Mouse (Mus musculus): ENCODE measurements around the gene Ackr4. TPM values are rescaled to one million over a fixed set of nuclear protein-coding genes. Genes with fewer than 3 reads are reported as not detected.

Ackr4 gene
- polyA plus RNA-seq, 1 experiment from 2014 or later: 0.44 TPM

DNA sequence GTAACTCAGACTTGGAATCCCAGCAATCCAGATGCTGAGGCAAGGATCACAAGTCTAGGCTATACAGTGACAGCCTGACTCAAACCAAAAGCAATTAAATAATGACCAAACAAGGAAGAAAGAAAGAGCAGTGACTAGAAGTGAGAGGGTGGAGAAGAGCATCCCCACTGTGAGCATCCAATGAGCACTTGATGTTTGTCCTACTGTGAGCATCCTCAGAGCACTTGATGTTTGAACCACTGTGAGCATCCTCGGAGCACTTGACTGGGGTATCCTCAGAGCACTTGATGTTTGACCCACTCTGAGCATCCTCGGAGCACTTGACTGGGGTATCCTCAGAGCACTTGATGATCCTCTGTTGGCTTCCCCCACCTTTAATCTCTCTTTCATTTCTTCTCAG is 21.7 kb downstream of the Ackr4 start:
- no peak overlapping the region for H3K4me2 ChIP-seq
- no peaks in the 10 kb centered on the region for H3K36me3 ChIP-seq
- no peak overlapping the region for H3K27ac ChIP-seq
- DNase-seq (no peak), ATAC-seq (ENCODE audit: low read depth) (no peak)
- no peaks in the 10 kb centered on the region for H3K9me3 ChIP-seq (replicated peaks)
- no peak overlapping the region for H3K4me3 ChIP-seq (replicated peaks)
- no peaks in the 10 kb centered on the region for H3K27me3 ChIP-seq
- no peak overlapping the region for H3K9ac ChIP-seq
- WGBS (ENCODE audit: insufficient replicate concordance): 81% methylated on average over 2 of the region's 2 CpGs
- H3K4me1 ChIP-seq (replicated peaks): no peaks in the 10 kb centered on the region

- Histone ChIP-seq H3K4me1 (replicated peaks) (no peaks in the 10 kb centered on the region), H3K4me2 (no peak overlapping the region), H3K9me3 (replicated peaks) (no peaks in the 10 kb centered on the region), H3K27ac (no peak overlapping the region), H3K4me3 (replicated peaks) (no peak overlapping the region), H3K9ac (no peak overlapping the region), H3K27me3 (no peaks in the 10 kb centered on the region), H3K36me3 (peaks cover 4% of the 10 kb centered on the region; the same call in 1 of the 2 replicates)
- DNase-seq (no peak), ATAC-seq (ENCODE audit: low read depth) (no peak)
- 43% methylated on average over 2 of the region's 2 CpGs for WGBS (ENCODE audit: insufficient replicate concordance)
Observed at GRCm38 (mm10) chr9:104102901-104103300, 23.8 kb downstream of the Ackr4 start.

DNA sequence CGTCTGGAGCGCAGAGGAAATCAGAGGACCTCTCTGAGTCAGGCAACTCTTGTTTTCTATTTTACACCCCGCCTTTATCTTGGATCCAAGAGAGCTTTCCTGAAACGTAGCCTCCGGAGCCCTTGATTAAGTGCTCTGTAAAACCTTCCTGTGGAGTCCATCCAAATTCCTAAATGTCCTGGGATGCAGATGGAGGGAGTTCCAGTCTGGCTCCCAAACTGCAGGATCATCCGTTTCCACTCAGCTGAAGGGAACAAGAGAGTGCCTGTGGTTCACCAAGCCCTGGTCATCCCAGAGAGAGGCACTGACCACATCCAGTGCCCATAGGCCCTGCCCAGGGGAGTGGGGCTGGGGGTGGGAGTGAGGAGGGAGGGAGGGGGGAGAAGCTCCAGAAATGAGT is 24.4 kb downstream of the Ackr4 start:
- Histone ChIP-seq H3K27me3 (no peaks in the 10 kb centered on the region), H3K4me1 (replicated peaks) (no peaks in the 10 kb centered on the region), H3K4me2 (no peak overlapping the region), H3K9me3 (replicated peaks) (no peaks in the 10 kb centered on the region), H3K4me3 (replicated peaks) (no peak overlapping the region), H3K36me3 (peaks cover 6% of the 10 kb centered on the region; the same call in 1 of the 2 replicates), H3K9ac (no peak overlapping the region), H3K27ac (no peak overlapping the region)
- DNase-seq: no peak
- no peak for ATAC-seq (ENCODE audit: low read depth)
- WGBS (ENCODE audit: insufficient replicate concordance): 44% methylated on average over 6 of the region's 6 CpGs

DNA sequence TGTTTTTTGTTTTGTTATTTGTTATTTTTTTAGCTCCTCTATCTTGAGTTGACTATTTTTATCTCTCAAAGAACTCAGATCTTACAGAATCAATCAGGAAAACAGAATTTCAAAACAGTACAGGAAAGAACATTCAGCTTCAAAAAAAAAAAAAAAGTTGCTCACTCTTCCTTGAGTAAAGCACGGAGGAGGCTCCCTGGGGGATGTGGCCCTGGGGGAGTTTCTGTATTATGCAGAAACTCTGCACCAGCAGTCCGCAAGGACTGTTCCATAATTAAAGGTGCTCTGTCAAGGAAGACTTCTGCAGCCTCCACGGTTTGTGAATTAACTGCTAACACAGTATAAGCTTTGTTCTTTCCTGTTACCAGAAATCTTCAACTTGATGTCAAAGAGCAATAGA is 25.3 kb downstream of the Ackr4 start:
- no peaks in the 10 kb centered on the region for H3K27me3 ChIP-seq
- H3K4me2 ChIP-seq: no peak overlapping the region
- DNase-seq: no peak
- H3K4me1 ChIP-seq (replicated peaks): no peaks in the 10 kb centered on the region
- peaks cover 9% of the 10 kb centered on the region; the same call in 1 of the 2 replicates for H3K36me3 ChIP-seq
- no peaks in the 10 kb centered on the region for H3K9me3 ChIP-seq (replicated peaks)
- WGBS (ENCODE audit: insufficient replicate concordance): 49% methylated on average over 3 of the region's 3 CpGs
- H3K4me3 ChIP-seq (replicated peaks): no peak overlapping the region
- no peak for ATAC-seq (ENCODE audit: low read depth)
- H3K9ac ChIP-seq: no peak overlapping the region
- H3K27ac ChIP-seq: no peak overlapping the region

DNA sequence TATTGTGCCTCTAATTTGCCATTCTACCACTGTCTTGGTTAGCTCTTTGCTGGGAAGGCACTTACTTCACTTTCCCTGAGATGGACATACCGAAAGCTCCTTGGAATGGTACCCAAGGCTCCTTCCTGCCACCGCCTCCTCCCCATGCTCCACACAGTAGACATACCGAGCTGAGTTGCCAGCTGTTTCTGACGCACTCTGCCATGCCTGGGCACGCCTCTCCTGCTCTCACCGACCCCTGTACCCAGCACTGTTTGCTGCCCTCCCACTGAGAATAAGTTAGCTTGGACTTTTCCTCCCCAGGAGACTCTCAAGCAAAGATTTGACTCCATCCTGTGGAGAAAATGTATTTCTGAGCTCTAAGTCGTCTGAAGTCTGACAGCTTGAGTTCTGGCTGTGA is 25.9 kb downstream of the Ackr4 start:
- Histone ChIP-seq H3K27me3 (no peaks in the 10 kb centered on the region), H3K4me3 (replicated peaks) (no peak overlapping the region), H3K27ac (no peak overlapping the region), H3K9me3 (replicated peaks) (no peaks in the 10 kb centered on the region), H3K36me3 (peaks cover 9% of the 10 kb centered on the region; the same call in 1 of the 2 replicates), H3K9ac (no peak overlapping the region), H3K4me1 (replicated peaks) (no peaks in the 10 kb centered on the region), H3K4me2 (no peak overlapping the region)
- WGBS (ENCODE audit: insufficient replicate concordance): 57% methylated on average over 7 of the region's 7 CpGs
- DNase-seq (no peak), ATAC-seq (ENCODE audit: low read depth) (no peak)

DNA sequence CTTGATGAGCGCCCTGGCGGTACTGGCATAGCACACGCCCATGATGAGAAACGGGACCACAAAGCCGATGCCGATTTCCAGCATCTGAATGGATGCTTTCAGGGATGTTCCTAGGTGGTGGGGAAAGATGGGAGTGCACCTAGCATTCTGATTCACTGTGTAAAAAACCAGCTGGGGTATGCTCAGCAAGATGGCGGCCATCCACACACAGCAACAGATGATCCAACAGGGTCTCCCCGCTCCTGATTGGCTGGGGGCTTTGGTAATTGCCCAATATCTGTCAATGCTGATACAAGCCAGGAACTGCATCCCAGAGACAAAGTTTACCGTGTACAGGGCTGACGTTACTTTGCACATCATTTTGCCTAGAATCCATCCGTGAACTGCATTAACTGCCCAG is 27.7 kb downstream of the Ackr4 start:
- DNase-seq (no peak), ATAC-seq (ENCODE audit: low read depth) (no peak)
- H3K4me1 ChIP-seq (replicated peaks): no peaks in the 10 kb centered on the region
- no peak overlapping the region for H3K4me2 ChIP-seq
- peaks cover 9% of the 10 kb centered on the region; the same call in 1 of the 2 replicates for H3K36me3 ChIP-seq
- H3K9ac ChIP-seq: no peak overlapping the region
- no peaks in the 10 kb centered on the region for H3K9me3 ChIP-seq (replicated peaks)
- H3K27me3 ChIP-seq: no peaks in the 10 kb centered on the region
- H3K4me3 ChIP-seq (replicated peaks): no peak overlapping the region
- 77% methylated on average over 11 of the region's 11 CpGs for WGBS (ENCODE audit: insufficient replicate concordance)
- no peak overlapping the region for H3K27ac ChIP-seq

DNA sequence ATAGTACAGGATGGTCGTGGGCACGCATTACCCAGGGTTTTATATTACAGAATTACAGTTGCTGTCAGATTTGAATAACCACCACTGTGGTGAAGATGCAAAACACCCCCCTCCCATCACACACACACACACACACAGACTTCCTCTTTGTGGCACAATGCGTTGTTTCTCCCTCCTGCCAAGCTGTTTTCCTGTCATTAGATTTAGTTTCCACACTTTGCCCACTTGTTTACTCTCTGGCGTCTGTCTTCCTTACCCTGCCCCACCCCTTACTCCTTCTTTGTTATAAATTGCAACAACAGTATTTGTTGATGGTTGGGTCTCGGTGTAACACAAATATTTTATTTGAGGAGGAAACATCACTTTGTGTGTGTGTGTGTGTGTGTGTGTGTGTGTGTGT is 28.5 kb downstream of the Ackr4 start:
- 30% methylated on average over 5 of the region's 5 CpGs for WGBS (ENCODE audit: insufficient replicate concordance)
- H3K4me2 ChIP-seq: no peak overlapping the region
- no peak overlapping the region for H3K27ac ChIP-seq
- DNase-seq (no peak), ATAC-seq (ENCODE audit: low read depth) (no peak)
- no peaks in the 10 kb centered on the region for H3K9me3 ChIP-seq (replicated peaks)
- no peak overlapping the region for H3K4me3 ChIP-seq (replicated peaks)
- H3K9ac ChIP-seq: no peak overlapping the region
- no peaks in the 10 kb centered on the region for H3K4me1 ChIP-seq (replicated peaks)
- peaks cover 9% of the 10 kb centered on the region; the same call in 1 of the 2 replicates for H3K36me3 ChIP-seq
- H3K27me3 ChIP-seq: no peaks in the 10 kb centered on the region

- 83% methylated on average over 5 of the region's 5 CpGs for WGBS (ENCODE audit: insufficient replicate concordance)
- H3K27me3 ChIP-seq: no peaks in the 10 kb centered on the region
- H3K9me3 ChIP-seq (replicated peaks): no peaks in the 10 kb centered on the region
- DNase-seq: no peak
- no peak for ATAC-seq (ENCODE audit: low read depth)
- H3K9ac ChIP-seq: no peak overlapping the region
- H3K4me2 ChIP-seq: no peak overlapping the region
- H3K4me1 ChIP-seq (replicated peaks): no peaks in the 10 kb centered on the region
- no peak overlapping the region for H3K4me3 ChIP-seq (replicated peaks)
- H3K27ac ChIP-seq: no peak overlapping the region
- H3K36me3 ChIP-seq: 0 out of 2 replicates have a peak, but pooled peaks cover 5% of the 10 kb centered on the region
Observed at GRCm38 (mm10) chr9:104092945-104093344, 33.8 kb downstream of the Ackr4 start.

- H3K4me1 ChIP-seq (replicated peaks): no peaks in the 10 kb centered on the region
- no peak overlapping the region for H3K27ac ChIP-seq
- no peak for DNase-seq
- no peak for ATAC-seq (ENCODE audit: low read depth)
- no peak overlapping the region for H3K4me3 ChIP-seq (replicated peaks)
- WGBS (ENCODE audit: insufficient replicate concordance): 63% methylated on average over 8 of the region's 8 CpGs
- H3K4me2 ChIP-seq: no peak overlapping the region
- H3K27me3 ChIP-seq: no peaks in the 10 kb centered on the region
- H3K9ac ChIP-seq: no peak overlapping the region
- H3K9me3 ChIP-seq (replicated peaks): no peaks in the 10 kb centered on the region
- H3K36me3 ChIP-seq: peaks cover 6% of the 10 kb centered on the region; the same call in 1 of the 2 replicates
Observed at GRCm38 (mm10) chr9:104088555-104088954, 38.2 kb downstream of the Ackr4 start.

GRCm38 (mm10) chr9:104085730-104086429 is 40.9 kb downstream of the Ackr4 start:
- no peak overlapping the region for H3K9ac ChIP-seq
- ATAC-seq (ENCODE audit: low read depth): no peak
- no peak overlapping the region for H3K4me3 ChIP-seq (replicated peaks)
- 69% methylated on average over 4 of the region's 4 CpGs for WGBS (ENCODE audit: insufficient replicate concordance)
- no peaks in the 10 kb centered on the region for H3K27me3 ChIP-seq
- no peaks in the 10 kb centered on the region for H3K9me3 ChIP-seq (replicated peaks)
- no peak for DNase-seq
- H3K36me3 ChIP-seq: peaks cover 15% of the 10 kb centered on the region
- H3K4me1 ChIP-seq (replicated peaks): no peaks in the 10 kb centered on the region
- H3K27ac ChIP-seq: no peak overlapping the region
- no peak overlapping the region for H3K4me2 ChIP-seq

GRCm38 (mm10) chr9:104080038-104080437 is 46.7 kb downstream of the Ackr4 start:
- peaks cover 17% of the 10 kb centered on the region for H3K36me3 ChIP-seq
- no peak overlapping the region for H3K9ac ChIP-seq
- no peaks in the 10 kb centered on the region for H3K9me3 ChIP-seq (replicated peaks)
- no peak overlapping the region for H3K27ac ChIP-seq
- DNase-seq (no peak), ATAC-seq (ENCODE audit: low read depth) (no peak)
- H3K4me3 ChIP-seq (replicated peaks): no peak overlapping the region
- no peaks in the 10 kb centered on the region for H3K27me3 ChIP-seq
- no peak overlapping the region for H3K4me2 ChIP-seq
- no peaks in the 10 kb centered on the region for H3K4me1 ChIP-seq (replicated peaks)
- WGBS (ENCODE audit: insufficient replicate concordance): 61% methylated on average over 3 of the region's 3 CpGs

- 46% methylated on average over 5 of the region's 5 CpGs for WGBS (ENCODE audit: insufficient replicate concordance)
Observed at GRCm38 (mm10) chr9:104079379-104079778, 47.4 kb downstream of the Ackr4 start.

More at GRCm38 (mm10) chr9:104079379-104079778, 47.4 kb downstream of the Ackr4 start:
- Histone ChIP-seq H3K4me2 (no peak overlapping the region), H3K9me3 (replicated peaks) (no peaks in the 10 kb centered on the region), H3K4me3 (replicated peaks) (no peak overlapping the region), H3K27ac (no peak overlapping the region), H3K9ac (no peak overlapping the region), H3K27me3 (no peaks in the 10 kb centered on the region), H3K36me3 (peaks cover 16% of the 10 kb centered on the region; the same call in 1 of the 2 replicates), H3K4me1 (replicated peaks) (no peaks in the 10 kb centered on the region)
- DNase-seq (peak; percentile 20), ATAC-seq (ENCODE audit: low read depth) (0 out of 2 replicates have a peak, but pooled peaks have one; percentile 59)
